Mouse (Mus musculus): ENCODE measurements at regions not wholly inside any gene's neighbourhood (a gene's known extent, or its start where the extent isn't known, plus 50 kb on each side); places are given as distances from the start of the nearest gene placed in this dataset.

DNA sequence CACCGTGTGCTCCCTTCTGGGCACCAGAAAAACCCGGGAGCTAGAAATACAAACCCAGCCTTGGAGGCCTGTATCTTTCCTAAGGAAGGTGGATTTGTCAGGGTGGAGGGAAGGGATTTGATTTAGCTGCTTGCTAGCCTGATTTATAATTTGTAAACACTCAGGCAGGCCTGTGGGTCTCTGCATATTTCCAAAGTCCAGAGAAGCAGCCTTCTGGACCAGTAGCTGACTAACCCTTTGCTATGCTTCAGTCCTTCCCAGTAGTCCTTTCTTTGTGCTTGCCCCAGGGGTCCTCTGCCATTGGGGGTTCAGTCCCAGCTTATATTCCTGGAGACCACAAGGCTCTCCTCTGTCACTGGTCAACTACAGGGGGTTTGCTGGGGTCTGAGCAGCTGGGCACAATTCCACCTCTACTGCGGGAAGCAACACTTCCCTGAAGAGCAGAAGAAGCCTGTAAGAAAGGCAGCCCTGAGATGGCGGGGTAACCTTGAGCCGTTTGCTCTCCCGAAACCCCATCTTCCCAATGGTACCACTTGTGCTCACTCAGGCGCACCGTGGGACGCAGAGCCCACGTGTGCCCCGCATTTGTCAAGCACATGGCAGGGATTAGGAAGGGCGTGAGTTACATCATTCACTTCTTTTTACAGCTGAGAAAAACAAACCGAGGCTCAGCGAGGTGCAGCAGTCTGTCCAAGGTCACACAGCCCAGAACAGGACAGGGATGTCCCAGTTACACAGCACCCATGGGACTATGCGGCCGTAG is 85.7 kb downstream of the 1700001O22Rik start:
- DNase-seq (ENCODE audit: extremely low read depth, low read depth): no peak

DNA sequence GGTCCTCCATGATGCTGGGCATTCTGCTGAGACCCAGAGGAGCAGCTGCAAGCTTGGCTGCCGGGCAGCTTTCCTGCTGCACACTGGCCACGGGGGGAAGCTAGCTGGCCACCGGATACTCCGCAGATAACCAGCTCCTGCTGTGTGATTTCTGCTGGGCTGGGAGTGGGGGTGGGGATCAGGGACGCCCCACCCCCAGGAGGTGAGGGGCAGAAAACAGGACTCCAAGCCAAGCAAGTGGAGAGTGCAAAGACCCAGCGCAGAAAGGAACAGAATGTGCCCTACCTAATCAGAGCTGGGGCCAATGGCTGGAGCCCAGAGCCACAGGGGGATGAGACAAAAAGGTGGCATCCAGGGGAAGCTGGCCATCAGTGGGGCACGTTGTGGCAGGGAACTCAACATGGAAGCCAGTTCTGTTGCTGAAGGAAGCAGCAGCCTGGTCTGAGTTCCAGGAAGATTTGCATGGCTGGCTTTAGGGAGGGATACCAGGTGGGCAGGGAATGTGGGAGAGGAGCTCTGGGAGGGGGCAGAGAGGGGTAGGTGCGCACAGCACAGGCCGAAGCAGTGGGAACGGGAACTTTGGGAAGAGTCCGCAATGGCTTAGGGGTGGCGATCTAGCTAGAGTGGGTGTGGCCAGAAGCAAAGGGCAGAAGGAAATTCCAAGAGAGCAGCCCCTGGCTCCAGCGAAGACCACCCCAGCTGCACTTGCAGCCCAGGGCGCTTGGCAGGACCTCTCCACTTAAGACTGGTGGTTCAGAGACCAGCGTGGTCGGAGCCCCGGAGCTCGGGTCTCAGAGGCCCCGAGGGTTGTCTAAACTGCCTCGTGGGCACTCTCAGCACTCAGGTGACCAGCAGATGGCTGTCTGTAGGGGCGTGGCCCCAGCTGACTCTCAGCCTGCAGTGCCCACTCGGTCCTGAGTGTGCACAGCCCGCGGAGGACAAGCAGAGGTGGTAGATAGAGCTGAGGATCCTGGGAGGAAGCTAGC is 86.6 kb downstream of the 1700001O22Rik start:
- DNase-seq (ENCODE audit: extremely low read depth, low read depth): no peak

DNA sequence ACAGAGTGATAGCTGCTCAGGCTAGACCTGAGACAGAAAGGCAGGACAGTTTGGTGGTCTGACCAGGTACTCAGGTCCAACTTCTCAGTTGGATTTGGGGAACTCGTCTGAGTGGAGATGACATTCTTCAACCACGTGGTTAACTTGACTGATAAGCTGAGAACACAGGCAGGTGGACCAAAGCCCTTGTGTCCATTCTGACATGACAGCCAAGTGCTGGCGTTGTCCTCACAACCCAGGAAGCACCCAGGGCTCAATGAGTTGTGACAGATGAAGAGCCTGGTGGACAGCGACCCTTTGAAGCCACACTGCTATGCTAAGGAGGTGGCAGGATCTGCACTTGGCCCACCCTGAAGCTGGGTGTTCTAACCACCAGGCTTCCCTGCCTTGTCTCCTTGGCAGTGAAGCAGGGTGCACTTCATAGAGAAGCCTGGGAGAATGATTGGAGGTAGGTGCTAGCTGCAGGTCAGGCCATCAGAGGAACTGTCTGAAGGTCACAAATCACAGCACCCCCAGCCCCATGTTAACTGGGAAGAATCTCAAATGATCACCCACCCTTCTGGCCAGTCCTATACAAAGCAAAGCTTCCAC is 87.6 kb downstream of the 1700001O22Rik start:
- DNase-seq (ENCODE audit: extremely low read depth, low read depth): no peak

DNA sequence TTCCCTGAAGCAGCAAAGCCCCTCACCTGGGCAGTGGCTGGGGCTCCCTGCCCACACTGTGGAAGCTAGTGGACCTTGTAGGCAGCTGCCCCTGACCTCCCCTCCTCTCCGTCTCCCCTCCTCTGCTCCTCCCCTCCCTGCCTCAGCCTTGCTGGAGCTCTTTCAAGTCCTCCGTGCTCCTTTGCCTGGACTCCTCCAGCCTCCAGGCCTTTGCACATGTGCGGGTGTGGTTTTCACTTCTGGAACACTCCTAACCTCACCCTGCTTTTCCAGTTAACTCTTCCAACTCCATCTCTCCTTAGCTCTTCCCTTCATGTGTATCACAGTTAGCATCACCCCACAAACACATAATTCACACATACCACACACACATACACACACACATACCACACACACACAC is 89.9 kb downstream of the 1700001O22Rik start:
- DNase-seq (ENCODE audit: extremely low read depth, low read depth): no peak

DNA sequence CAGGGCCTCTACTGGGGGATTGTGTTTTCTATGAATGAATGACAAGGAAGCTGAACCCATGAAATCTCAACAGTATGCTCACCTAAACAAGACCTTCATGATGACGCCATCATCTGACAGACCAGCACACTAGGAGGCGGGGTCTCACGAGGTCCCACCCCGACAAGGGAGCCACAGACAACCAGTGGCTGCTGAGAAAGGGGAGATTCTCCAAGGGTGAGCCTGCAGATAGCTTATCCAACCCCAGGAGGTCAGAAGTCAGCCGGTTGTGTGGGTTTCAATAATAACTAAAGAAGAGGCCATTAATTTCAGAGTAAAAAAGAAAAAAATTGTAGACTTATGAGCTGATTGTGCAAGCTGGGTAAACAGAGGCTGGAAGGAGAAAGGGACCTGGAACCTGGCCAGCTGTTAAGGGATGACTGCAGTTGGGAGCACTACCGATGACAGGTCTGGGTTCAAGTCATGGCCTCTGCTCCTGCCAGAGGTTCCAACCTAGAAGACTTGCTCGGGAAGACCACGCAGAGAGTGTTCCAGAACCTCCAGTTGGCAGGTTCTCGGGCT is 90.5 kb downstream of the 1700001O22Rik start:
- no peak for DNase-seq (ENCODE audit: extremely low read depth, low read depth)

DNA sequence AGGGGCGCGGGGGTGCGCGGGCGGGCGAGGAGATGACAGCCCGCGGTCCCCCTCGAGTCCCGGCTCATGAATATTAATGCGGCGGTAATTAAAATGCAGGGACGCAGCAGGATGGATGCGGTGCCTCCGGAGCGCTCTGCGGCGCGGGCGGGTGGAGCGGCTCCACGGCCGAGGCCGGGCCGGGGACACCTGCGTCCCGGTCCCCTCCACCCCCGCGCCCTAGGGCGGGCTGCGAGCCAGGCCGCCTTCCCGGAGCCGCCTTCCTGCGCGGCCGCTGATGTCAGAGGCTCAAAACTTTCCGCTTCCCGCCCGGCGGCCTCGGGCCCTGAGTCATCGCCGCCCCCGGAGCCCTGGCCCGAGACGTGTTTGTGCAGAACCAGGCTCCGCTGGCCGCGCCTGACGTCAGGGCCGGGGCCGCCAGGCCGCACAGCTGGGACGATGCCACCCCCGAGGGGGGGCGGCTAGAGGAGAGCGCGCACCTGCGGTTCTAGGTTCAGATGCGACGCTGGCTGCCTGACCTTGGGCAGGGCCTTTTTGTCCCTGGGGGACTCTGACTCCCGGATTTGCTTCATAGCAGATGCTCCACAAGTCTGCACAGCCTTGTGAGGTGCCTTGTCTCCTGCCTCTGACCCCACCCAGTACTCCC is 91.5 kb downstream of the 1700001O22Rik start:
- no peak for DNase-seq (ENCODE audit: extremely low read depth, low read depth)

DNA sequence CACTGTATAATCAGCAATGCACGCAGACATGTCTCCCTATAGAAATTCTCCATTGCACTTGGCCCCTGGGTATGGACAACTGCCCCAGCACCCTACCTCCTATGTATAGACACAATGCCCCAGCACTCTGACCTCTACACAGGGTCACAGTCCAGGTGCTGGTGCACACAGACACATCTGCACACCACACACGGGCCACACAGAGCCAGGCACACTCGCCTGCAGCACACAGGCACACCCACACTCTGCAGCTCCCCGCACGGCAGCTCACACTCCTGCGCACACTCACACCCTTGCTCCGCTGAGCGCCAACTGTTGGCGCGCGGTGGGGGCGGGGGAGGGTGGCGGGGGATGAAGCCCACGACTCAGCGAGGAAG is 92.0 kb downstream of the 1700001O22Rik start:
- DNase-seq (ENCODE audit: extremely low read depth, low read depth): no peak

DNA sequence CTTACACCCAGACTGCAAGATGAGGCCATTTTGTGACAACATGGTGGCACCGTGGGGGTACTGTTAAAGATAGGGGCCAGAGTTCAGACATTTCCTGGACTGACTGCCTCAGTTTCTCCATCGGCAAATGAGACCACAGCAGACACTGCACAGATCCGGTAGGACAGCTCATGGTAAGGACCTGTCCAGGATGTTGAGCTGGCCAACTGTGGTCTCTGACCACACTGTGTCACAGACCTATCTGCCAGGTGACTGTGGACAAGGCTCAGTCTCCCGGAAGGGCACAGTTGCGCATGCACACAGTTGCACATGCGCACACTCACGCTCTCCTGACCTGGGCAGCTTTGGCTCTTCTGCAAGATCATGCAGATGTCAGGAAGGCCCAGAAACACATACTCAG is 92.6 kb downstream of the 1700001O22Rik start:
- DNase-seq (ENCODE audit: extremely low read depth, low read depth): no peak

DNA sequence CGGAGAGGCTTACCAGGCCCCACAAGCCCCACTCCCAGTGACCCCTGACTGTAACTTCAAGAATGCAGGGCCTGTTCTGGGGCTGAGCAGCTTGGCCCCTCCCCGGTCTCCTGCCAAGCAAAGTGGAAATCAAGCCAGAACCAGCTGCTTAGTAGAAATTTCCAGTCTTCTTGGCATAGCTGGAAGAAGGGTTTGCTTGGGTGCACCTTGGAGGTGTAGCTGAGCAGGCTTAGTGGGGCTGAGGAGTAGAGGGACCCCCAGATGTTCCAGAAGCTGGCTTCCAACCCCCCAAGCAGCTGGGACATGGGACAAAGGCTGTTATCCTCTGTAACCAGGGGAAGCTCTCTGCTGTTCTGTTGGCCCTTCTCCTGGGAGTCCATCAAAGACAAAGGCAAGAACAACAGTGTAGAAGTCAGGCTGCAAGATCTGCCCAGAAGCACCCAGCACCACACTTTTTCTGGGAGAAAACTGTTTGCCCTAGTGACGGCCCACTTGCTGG is 94.0 kb downstream of the 1700001O22Rik start:
- DNase-seq (ENCODE audit: extremely low read depth, low read depth): no peak

DNA sequence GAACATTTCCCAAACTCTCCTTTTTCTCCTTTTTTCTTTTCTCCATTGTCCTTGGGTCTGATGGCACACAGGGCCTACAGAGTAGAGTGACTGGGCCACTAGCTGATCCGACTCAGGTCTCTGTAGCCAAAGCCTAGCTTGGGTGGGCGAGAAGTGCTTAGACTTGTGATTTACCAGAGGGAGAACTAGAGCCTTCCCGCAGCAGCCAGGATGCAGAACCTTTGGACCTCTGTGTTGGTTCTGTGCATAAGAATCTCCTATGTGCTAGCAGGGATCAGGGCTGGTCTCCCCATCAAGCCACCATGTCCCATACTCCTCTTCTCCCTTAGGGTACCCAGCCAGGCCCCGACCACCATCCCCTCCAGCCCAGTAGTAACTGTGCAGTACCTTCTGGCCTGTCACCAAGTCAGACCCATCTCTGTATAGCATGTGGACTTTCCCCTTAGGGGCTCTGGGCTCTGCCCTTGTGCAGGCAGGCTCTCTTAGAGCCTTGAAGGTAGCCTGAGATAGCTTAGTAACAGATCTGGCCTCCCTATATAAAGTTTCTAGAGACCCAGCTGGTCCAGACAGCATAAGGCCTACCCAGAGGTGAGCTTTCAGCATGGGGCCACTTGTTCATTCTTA is 94.6 kb downstream of the 1700001O22Rik start:
- no peak for DNase-seq (ENCODE audit: extremely low read depth, low read depth)

DNA sequence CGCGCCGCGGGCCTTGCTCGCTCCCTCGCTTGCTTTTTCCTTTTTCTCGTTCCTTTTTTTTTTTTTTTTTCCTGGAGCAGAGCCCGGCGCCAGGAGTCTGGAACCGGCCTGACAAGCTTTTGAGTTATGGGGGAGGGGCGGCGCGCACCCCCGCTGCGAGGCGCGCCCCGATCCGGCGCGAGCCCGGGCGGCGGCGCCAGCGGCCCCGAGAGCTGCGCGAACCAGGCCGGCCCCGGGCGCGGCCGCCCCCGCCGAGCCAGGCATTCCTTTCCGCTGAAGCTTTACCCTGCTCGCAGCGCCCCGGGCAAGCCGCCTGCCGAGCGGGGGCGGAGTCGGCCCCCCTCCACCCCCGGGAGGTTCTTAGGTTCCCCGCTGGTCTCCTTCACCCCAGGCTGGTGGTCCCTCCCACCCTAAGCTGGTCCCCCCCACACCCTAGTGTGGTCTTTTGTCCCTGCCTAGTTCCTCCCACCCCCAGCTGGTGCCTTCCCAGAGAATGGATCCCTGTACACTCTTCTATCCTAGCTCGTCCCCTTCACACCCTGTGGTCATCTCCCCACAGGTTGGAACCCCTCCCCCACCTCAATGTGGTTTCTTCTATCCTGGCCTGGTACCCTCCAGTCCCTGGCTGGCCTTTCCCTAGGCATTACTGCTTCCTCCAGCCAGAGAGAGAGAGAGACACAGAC is 95.3 kb downstream of the 1700001O22Rik start:
- no peak for DNase-seq (ENCODE audit: extremely low read depth, low read depth)

DNA sequence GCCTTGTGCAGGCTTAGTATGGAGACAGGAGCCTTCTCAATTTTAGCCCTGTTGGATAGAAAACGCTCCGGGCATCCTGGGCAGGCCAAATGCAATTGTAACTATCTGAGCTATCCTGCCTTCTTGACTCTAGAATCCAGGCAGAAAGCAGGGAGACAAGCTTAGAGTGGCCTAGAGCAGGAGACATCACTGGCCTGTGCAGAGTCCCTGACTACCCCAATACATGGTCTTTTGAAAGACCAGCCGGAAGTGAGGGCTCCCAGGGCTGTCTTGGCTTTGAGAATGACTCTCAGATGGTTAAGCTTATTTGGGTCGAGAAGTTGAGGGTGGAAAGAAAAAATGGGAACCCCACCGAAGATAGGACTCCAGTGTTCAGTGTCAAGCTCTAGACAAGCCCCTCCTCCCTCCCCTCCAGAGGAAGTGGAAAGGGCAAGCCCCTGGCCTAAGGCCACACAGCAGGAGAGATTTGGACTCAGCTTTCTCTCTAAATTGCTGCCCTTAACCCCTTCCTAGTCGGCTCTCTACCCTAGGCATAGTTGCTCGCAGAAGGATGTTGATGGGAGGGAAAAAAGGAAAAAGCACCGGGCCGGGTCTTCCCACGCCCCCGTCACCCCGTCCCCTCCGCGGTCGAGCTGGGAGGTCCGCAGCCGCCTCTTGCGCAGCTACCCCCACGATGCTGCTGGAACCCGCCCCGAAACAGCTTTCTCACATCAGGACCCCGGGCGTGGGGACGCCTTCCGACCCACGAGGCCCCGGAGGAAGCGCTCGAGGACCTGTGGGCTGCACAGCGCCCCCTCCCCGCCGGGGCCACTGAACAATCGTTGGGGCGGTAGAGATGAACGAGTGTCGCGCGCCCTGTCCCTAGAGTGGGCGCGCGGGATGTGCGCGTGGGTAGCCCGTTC is 96.1 kb downstream of the 1700001O22Rik start:
- DNase-seq (ENCODE audit: extremely low read depth, low read depth): no peak

DNA sequence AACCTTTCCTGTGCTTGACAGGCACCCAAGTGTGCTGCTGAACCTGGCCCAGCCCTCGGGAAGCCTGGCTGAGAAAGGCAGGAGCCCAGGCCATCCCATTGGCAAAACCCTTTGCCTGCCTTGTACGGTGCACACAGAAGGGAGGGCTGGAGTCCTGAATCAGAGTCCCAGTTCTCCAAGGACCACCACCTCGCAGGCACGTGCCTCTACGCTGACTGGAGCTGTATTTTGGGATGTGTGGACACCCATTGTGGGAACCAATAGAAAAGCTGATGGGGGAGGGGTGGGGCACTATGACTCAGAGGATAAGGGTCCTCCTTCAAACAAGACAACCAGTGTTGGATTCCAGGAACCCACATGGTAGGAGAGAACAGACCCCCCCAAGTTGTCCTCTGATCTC is 97.4 kb downstream of the 1700001O22Rik start:
- DNase-seq (ENCODE audit: extremely low read depth, low read depth): no peak

DNA sequence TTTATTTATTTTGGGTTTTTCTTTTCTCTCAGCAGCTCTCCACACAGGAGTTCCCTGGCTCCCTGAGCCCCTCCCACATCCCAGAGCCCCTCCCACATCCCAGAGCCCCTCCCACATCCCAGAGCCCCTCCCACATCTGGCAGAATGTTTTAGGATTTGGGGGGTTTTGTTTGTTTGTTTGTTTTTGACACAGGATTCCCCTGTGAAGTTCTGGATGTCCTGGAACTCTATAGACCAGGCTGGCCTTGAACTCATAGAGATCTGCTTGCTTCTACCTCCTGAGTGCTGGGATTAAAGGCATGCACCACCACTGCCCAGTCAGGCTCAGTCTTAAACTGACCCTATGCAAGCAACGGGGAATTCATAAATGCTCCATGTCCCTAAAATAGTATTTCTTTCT is 100.2 kb downstream of the 1700001O22Rik start:
- no peak for DNase-seq (ENCODE audit: extremely low read depth, low read depth)

DNA sequence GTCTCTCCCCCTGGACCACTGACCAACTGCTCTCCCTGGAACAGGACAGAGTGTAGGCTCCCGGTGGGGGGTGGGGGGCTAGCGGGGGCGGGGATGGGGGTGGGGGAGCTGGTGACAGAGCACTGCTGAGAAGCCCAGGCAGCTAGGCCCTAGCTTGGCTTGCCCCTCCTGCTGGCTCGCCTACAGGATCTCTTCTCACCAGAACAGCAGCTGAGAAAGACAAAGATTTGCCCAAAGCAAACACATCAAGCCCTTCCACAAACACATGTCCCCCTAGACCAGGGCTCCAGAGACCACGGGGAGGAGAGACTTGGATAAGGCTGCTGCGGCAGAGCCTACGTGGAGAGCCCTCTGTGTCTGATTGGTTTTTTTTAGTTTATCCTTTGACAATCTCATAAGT is 100.8 kb downstream of the 1700001O22Rik start:
- DNase-seq (ENCODE audit: extremely low read depth, low read depth): no peak

DNA sequence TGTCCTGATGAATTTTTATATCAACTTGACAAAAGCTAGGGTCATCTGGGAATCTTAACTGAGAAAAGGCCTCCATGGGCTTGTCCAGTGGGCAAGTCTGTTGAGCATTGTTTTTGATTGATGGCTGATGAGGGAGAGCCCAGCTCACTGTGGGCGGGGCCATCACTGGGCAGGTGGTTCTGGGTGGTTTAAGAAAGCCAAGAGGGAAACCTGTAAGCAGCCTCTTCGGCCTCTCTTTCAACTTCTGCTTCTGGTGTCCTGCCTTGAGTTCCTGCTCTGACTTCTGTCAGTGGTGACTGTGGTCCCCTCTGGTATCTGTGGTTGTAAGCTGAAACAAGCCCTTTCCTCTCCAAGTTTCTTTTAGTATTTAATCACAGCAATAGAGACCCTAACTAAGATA is 102.6 kb downstream of the 1700001O22Rik start:
- no peak for DNase-seq (ENCODE audit: extremely low read depth, low read depth)

DNA sequence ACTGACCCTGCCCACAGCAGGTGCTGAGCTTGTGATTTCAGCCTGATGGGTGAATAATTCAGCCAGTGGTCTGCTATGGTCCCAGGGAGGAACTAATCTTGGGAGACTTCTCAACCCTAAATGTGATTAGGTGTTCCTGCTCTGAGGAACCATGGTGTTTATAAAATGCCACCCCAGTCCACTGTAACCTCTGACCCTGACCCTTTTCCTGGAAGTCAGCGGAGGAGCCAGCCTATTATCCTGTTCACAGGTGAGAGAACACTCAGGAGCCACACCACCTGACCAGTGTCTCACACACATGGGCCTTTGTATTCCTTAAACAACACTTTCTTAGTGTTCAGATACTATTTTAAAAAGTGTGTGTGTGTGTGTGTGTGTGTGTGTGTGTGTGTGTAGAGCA is 103.0 kb downstream of the 1700001O22Rik start:
- no peak for DNase-seq (ENCODE audit: extremely low read depth, low read depth)

DNA sequence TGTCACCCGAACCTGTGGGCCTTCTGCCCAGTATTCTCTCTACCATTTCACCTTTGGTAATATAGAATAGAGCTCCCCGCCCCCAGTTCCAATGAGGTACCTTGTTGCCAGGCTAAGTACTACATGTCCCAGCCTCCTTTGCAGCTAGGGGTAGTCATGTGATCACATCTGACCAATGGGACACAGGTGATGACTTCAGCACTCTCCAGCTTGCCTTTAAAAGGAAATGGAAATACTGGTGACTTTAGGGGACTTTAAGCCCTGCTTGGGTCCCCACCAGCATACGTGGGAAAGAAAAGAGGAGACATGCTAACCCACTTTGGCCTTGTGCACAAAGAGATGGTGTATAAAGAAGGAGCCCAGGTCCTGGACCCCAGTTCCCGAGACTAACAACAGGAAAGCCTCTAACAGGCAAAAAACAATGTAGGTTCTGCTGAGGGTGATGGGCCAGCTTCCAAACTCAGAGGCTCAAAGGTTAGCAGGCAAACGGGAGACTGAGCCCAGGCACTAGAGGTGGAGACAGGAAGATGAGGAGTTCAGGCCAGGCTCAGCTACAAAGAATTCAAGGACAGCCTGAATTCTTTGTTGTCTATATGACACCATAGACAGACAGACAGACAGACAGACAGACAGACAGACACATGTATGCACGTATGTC is 103.5 kb downstream of the 1700001O22Rik start:
- DNase-seq (ENCODE audit: extremely low read depth, low read depth): peak; percentile 78

Measured in MEL-GATA-1-ER (cell line).